Mouse (Mus musculus) liver, embryonic 13.5 days (tissue): ENCODE data around the gene Wdcp. TPM values are rescaled to one million over a fixed set of nuclear protein-coding genes. Genes with fewer than 3 reads are reported as not detected.

Experiments used
- ATAC-seq: fragments of 200-750 bp; cut with Nextera tagmentation; 2 replicates; pipeline ENCODE4 v1.8.0; 2017; ENCODE audit warnings: low read depth, mild to moderate bottlenecking, moderate number of reproducible peaks, moderate library complexity
- DNase-seq: peaks from one replicate; pipeline ENCODE4 v3.0.0; 2022
- H3K27ac ChIP-seq: fragments of 300-500 bp; sonication (generic); 2 replicates; pipeline ENCODE4 v1.5.1; 2015; ENCODE audit warnings: moderate library complexity, mild to moderate bottlenecking, inconsistent platforms
- H3K27me3 ChIP-seq: fragments of 300-500 bp; sonication (generic); 2 replicates; pipeline ENCODE4 v1.6.1; 2015; ENCODE audit warnings: mild to moderate bottlenecking, inconsistent platforms
- H3K36me3 ChIP-seq: fragments of 300-500 bp; sonication (generic); 2 replicates; pipeline ENCODE4 v1.6.1; 2015; ENCODE audit warnings: mild to moderate bottlenecking, inconsistent platforms
- H3K4me1 ChIP-seq: fragments of 300-500 bp; sonication (generic); replicated peaks from 2 replicates; pipeline ENCODE4 v1.6.1; 2015; ENCODE audit warnings: inconsistent platforms
- H3K4me2 ChIP-seq: fragments of 300-500 bp; sonication (generic); 2 replicates; pipeline ENCODE4 v1.6.1; 2015; ENCODE audit warnings: inconsistent platforms, mild to moderate bottlenecking, moderate library complexity
- H3K4me3 ChIP-seq: fragments of 300-500 bp; sonication (generic); replicated peaks from 2 replicates; pipeline ENCODE4 v1.5.1; 2015; ENCODE audit warnings: mild to moderate bottlenecking, inconsistent platforms
- H3K9ac ChIP-seq: fragments of 300-500 bp; sonication (generic); 2 replicates; pipeline ENCODE4 v1.6.1; 2015; ENCODE audit warnings: mild to moderate bottlenecking, inconsistent platforms
- H3K9me3 ChIP-seq: fragments of 300-500 bp; sonication (generic); replicated peaks from 2 replicates; pipeline ENCODE4 v1.6.1; 2016; ENCODE audit warnings: inconsistent platforms
- WGBS: fragments of 180-500 bp; shearing (Covaris S2); methylation state at CpG from one replicate; pipeline ENCODE4 v1.1.7; 2015; ENCODE audit not compliant: insufficient replicate concordance; 5-methylcytosine and 5-hydroxymethylcytosine counted together
- polyA plus RNA-seq: library from polyadenylated mRNA; unstranded; fragments of >200 nt; fragmentation: Nextera tagmentation; extraction: Ambion mirVana; gene quantifications from 2 replicates; pipeline ENCODE4 v1.2.1, GENCODE M21; 2015

Wdcp gene
- polyA plus RNA-seq, 1 experiment from 2014 or later: 17.3 TPM

- Histone ChIP-seq H3K4me2 (no peak overlapping the region), H3K9me3 (no peaks in the 10 kb centered on the region), H3K27ac (peak overlapping the region; percentile 23; the same call in 1 of the 2 replicates), H3K4me1 (peaks cover 28% of the 10 kb centered on the region), H3K9ac (no peak overlapping the region), H3K27me3 (no peaks in the 10 kb centered on the region), H3K4me3 (no peak overlapping the region), H3K36me3 (peaks cover 55% of the 10 kb centered on the region)
- ATAC-seq (peak; percentile 96), DNase-seq (no peak)
Observed at GRCm38 (mm10) chr12:4888739-4889138, 45.6 kb downstream of the Wdcp start.

GRCm38 (mm10) chr12:4889251-4889650, 46.1 kb downstream of the Wdcp start:
- Histone ChIP-seq H3K4me1 (peaks cover 28% of the 10 kb centered on the region), H3K27me3 (no peaks in the 10 kb centered on the region), H3K27ac (no peak overlapping the region), H3K9me3 (no peaks in the 10 kb centered on the region), H3K9ac (no peak overlapping the region), H3K36me3 (peaks cover 57% of the 10 kb centered on the region), H3K4me3 (no peak overlapping the region), H3K4me2 (no peak overlapping the region)
- DNase-seq (no peak), ATAC-seq (no peak)
- WGBS: 65% methylated on average over 2 of the region's 2 CpGs

GRCm38 (mm10) chr12:4889891-4890290, 46.8 kb downstream of the Wdcp start:
- no peak for DNase-seq
- no peak for ATAC-seq
- H3K4me2 ChIP-seq: no peak overlapping the region
- no peak overlapping the region for H3K9ac ChIP-seq
- peaks cover 28% of the 10 kb centered on the region for H3K4me1 ChIP-seq
- no peaks in the 10 kb centered on the region for H3K9me3 ChIP-seq
- H3K4me3 ChIP-seq: no peak overlapping the region
- H3K36me3 ChIP-seq: peaks cover 53% of the 10 kb centered on the region
- no peak overlapping the region for H3K27ac ChIP-seq
- 47% methylated on average over 1 of the region's 1 CpGs for WGBS
- H3K27me3 ChIP-seq: no peaks in the 10 kb centered on the region

- H3K27ac ChIP-seq: no peak overlapping the region
- no peak for ATAC-seq
- no peaks in the 10 kb centered on the region for H3K27me3 ChIP-seq
- no peak overlapping the region for H3K9ac ChIP-seq
- no peak overlapping the region for H3K4me3 ChIP-seq
- no peaks in the 10 kb centered on the region for H3K9me3 ChIP-seq
- 91% methylated on average over 5 of the region's 5 CpGs for WGBS
- 0 out of 2 replicates have a peak, but pooled peaks cover 7% of the 10 kb centered on the region for H3K4me1 ChIP-seq
- no peak overlapping the region for H3K4me2 ChIP-seq
- peaks cover 35% of the 10 kb centered on the region for H3K36me3 ChIP-seq
- DNase-seq: no peak
Observed at GRCm38 (mm10) chr12:4898024-4898423, 54.9 kb downstream of the Wdcp start.

- Histone ChIP-seq H3K4me2 (peak overlapping the region; percentile 82), H3K4me1 (peaks cover 33% of the 10 kb centered on the region), H3K9me3 (no peaks in the 10 kb centered on the region), H3K36me3 (peaks cover 25% of the 10 kb centered on the region), H3K27ac (peak overlapping the region; percentile 97), H3K9ac (peak overlapping the region; percentile 97), H3K27me3 (no peaks in the 10 kb centered on the region), H3K4me3 (peak overlapping the region; percentile 89)
- DNase-seq (no peak), ATAC-seq (no peak)
- 54% methylated on average over 7 of the region's 7 CpGs for WGBS
Observed at GRCm38 (mm10) chr12:4905946-4906345, 62.8 kb downstream of the Wdcp start.

GRCm38 (mm10) chr12:4906476-4906875, 63.4 kb downstream of the Wdcp start:
- no peaks in the 10 kb centered on the region for H3K27me3 ChIP-seq
- H3K9ac ChIP-seq: peak overlapping the region; percentile 97
- peak overlapping the region; percentile 89 for H3K4me3 ChIP-seq
- WGBS: 13% methylated on average over 7 of the region's 7 CpGs
- no peak for DNase-seq
- H3K27ac ChIP-seq: peak overlapping the region; percentile 97
- ATAC-seq: no peak
- peaks cover 21% of the 10 kb centered on the region for H3K36me3 ChIP-seq
- H3K9me3 ChIP-seq: no peaks in the 10 kb centered on the region
- H3K4me2 ChIP-seq: peak overlapping the region; percentile 82
- H3K4me1 ChIP-seq: peaks cover 33% of the 10 kb centered on the region

GRCm38 (mm10) chr12:4906951-4907906, 64.1 kb downstream of the Wdcp start, which contains the start of gene Ubxn2a:
Ubxn2a (minus strand) TSS chr12:4907705.
- peaks cover 17% of the 10 kb centered on the region for H3K36me3 ChIP-seq
- no peaks in the 10 kb centered on the region for H3K9me3 ChIP-seq
- peaks cover 33% of the 10 kb centered on the region for H3K4me1 ChIP-seq
- peak; percentile 93 for ATAC-seq
- H3K9ac ChIP-seq: peak within 1 kb of the TSS; percentile 97
- H3K27ac ChIP-seq: peak within 1 kb of the TSS; percentile 97
- H3K4me2 ChIP-seq: peak within 1 kb of the TSS; percentile 82
- H3K4me3 ChIP-seq: peak within 1 kb of the TSS; percentile 89
- WGBS: under 1% methylated on average over 121 of the region's 125 CpGs
- no peaks in the 10 kb centered on the region for H3K27me3 ChIP-seq
- DNase-seq: peak; percentile 91

GRCm38 (mm10) chr12:4908391-4908790, 65.3 kb downstream of the Wdcp start:
- no peak for DNase-seq
- no peaks in the 10 kb centered on the region for H3K9me3 ChIP-seq
- H3K4me1 ChIP-seq: peaks cover 33% of the 10 kb centered on the region
- H3K27me3 ChIP-seq: no peaks in the 10 kb centered on the region
- H3K4me2 ChIP-seq: peak overlapping the region; percentile 82
- H3K36me3 ChIP-seq: peaks cover 10% of the 10 kb centered on the region
- WGBS: 82% methylated on average over 7 of the region's 7 CpGs
- no peak for ATAC-seq
- H3K9ac ChIP-seq: peak overlapping the region; percentile 97; the same call in 1 of the 2 replicates
- no peak overlapping the region; the same call in 1 of the 2 replicates for H3K27ac ChIP-seq
- H3K4me3 ChIP-seq: peak overlapping the region; percentile 89

Other genes starting within 250 kb of the Wdcp start
- 0.05 TPM in 1 of 2 replicates, not detected in the other for gene Fam228a, start 104.9 kb upstream of the Wdcp start, polyA plus RNA-seq
- 1.2 and 1.5 TPM in 2 replicates for gene Pfn4, start 74.3 kb upstream of the Wdcp start, polyA plus RNA-seq
- gene Fam228b, start 74.0 kb upstream of the Wdcp start, polyA plus RNA-seq: 0.87 and 0.89 TPM in 2 replicates
- gene Sf3b6, start 25.8 kb upstream of the Wdcp start, polyA plus RNA-seq: 147 and 158 TPM in 2 replicates
- gene Fkbp1b, start 1.7 kb upstream of the Wdcp start, polyA plus RNA-seq: 3.2 and 3.6 TPM in 2 replicates
- 61.2 and 64.9 TPM in 2 replicates for gene Mfsd2b, start 31.1 kb downstream of the Wdcp start, polyA plus RNA-seq
- 35.8 and 45.1 TPM in 2 replicates for gene Ubxn2a, start 64.4 kb downstream of the Wdcp start, polyA plus RNA-seq
- 4.9 and 5.1 TPM in 2 replicates for gene Atad2b, start 74.0 kb downstream of the Wdcp start, polyA plus RNA-seq